Mouse (Mus musculus) ES-E14 (cell line): ENCODE results near the gene Safb2. TPM values are rescaled to one million over a fixed set of nuclear protein-coding genes. Genes with fewer than 3 reads are reported as not detected.

Source experiments
- DNase-seq: peaks from one replicate; pipeline ENCODE4 v3.0.0-alpha.2; 2013; ENCODE audit warnings: low read depth, low spot score
- H3K27ac ChIP-seq: 2 replicates; pipeline ENCODE4 v1.5.1; 2012; ENCODE audit warnings: low read depth, mild to moderate bottlenecking, low read length, moderate library complexity, mixed read lengths; ENCODE audit not compliant: poor library complexity, insufficient read depth, severe bottlenecking
- H3K36me3 ChIP-seq: 2 replicates; pipeline ENCODE4 v1.6.1; 2012; ENCODE audit warnings: mild to moderate bottlenecking, low read length, moderate library complexity, mixed read lengths; ENCODE audit not compliant: control insufficient read depth, poor library complexity, insufficient read depth, severe bottlenecking
- H3K4me1 ChIP-seq, 2 experiments: fragments of 150-350 bp in 1 of 2; sonication (generic) in 1 of 2; 2 replicates each; pipeline ENCODE4 v1.6.1; 2012; ENCODE audit warnings: low read length in 2 of 2, mild to moderate bottlenecking in 1 of 2, mixed read lengths in 1 of 2; ENCODE audit not compliant: control insufficient read depth in 2 of 2, insufficient read depth in 2 of 2, poor library complexity in 1 of 2
- H3K4me3 ChIP-seq, 2 experiments: fragments of 150-350 bp in 1 of 2; sonication (generic) in 1 of 2; 2 replicates each; pipeline ENCODE4 v1.5.1; 2012; ENCODE audit warnings: low read length in 2 of 2, low read depth in 1 of 2, mild to moderate bottlenecking in 1 of 2, mixed read lengths in 1 of 2; ENCODE audit not compliant: insufficient read depth in 1 of 2, poor library complexity in 1 of 2, severe bottlenecking in 1 of 2
- H3K9ac ChIP-seq: 2 replicates; pipeline ENCODE4 v1.6.1; 2012; ENCODE audit warnings: low read depth, mild to moderate bottlenecking, low read length, mixed read lengths; ENCODE audit not compliant: poor library complexity, insufficient read depth, severe bottlenecking
- H3K9me3 ChIP-seq: fragments of 150-350 bp; sonication (generic); 2 replicates; pipeline ENCODE4 v1.6.1; 2012; ENCODE audit warnings: low read depth, mild to moderate bottlenecking, low read length; ENCODE audit not compliant: control insufficient read depth, insufficient read depth
- CHD2 ChIP-seq: IDR thresholded peaks from 2 replicates; pipeline ENCODE4 v1.6.1; 2014; ENCODE audit warnings: mild to moderate bottlenecking, low read depth, low read length, inconsistent platforms
- HCFC1 ChIP-seq: IDR thresholded peaks from 2 replicates; pipeline ENCODE4 v1.6.1; 2012; ENCODE audit warnings: low read length, inconsistent platforms, borderline replicate concordance; ENCODE audit not compliant: insufficient read depth
- MAFK ChIP-seq: IDR thresholded peaks from 2 replicates; pipeline ENCODE4 v1.6.1; 2014; ENCODE audit warnings: mild to moderate bottlenecking, low read depth, low read length, inconsistent platforms; ENCODE audit not compliant: insufficient read depth
- ZC3H11A ChIP-seq: IDR thresholded peaks from 2 replicates; pipeline ENCODE4 v1.6.1; 2012; ENCODE audit warnings: low read depth, mild to moderate bottlenecking, inconsistent platforms, low read length, borderline replicate concordance
- ZNF384 ChIP-seq: IDR thresholded peaks from 2 replicates; pipeline ENCODE4 v1.6.1; 2012; ENCODE audit warnings: low read depth, low read length, inconsistent platforms
- in situ Hi-C, 2 experiments: fragments of 600-800 bp; cut with MboI; formaldehyde crosslinking; loops; one replicate each; pipeline ENCODE4 v1.15.1; 2025; ENCODE audit warnings: low sequenced_read_pairs in 2 of 2, inconsistent platforms in 1 of 2; ENCODE audit not compliant: unreplicated experiment in 2 of 2
- total RNA-seq: library from RNA; depleted of rRNA; stranded (reverse); fragments of 300-350 nt; gene quantifications from 2 replicates; pipeline ENCODE4 v1.2.3, GENCODE M21; 2012

Safb2 gene
- total RNA-seq, 1 experiment, result 113 TPM

- H3K4me3 ChIP-seq, result peak overlapping the region; percentile 67 to 95
These were observed 27.6 kb upstream of the Safb2 start for GRCm38 (mm10) chr17:56611861-56612564.

DNA sequence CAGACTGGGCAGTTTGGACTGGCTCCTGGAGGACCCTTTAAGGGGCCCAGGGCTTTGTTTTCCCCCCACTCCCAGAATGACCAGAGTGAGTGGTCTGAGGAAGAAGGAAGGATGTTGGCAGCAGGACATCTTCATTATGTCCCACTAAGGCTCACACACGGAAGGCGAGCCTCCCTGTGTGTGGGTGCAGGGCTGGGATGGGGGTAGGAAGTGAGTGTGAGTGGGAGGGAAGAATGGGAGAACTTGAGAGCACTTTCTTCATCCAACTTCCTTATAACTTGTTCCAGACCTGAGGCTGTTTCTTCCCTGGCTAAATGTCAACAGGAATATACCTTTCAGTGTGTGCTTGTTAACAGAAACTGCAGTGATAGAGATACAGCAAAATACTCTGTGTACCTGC is 26.9 kb upstream of the Safb2 start:
- in situ Hi-C loops, result no loop called here

More at GRCm38 (mm10) chr17:56611861-56612564, 27.6 kb upstream of the Safb2 start:
- peaks cover 7 to 22% of the 10 kb centered on the region in 2 experiments for H3K4me1 ChIP-seq
- peak; percentile 96 for DNase-seq
- peak overlapping the region; percentile 78 for H3K9ac ChIP-seq
- peak overlapping the region; percentile 65 for H3K27ac ChIP-seq
- no peaks in the 10 kb centered on the region for H3K9me3 ChIP-seq
- in situ Hi-C loops, result no loop called here
- H3K36me3 ChIP-seq, result peaks cover 40% of the 10 kb centered on the region
- TF ChIP-seq CHD2, result no peak
- TF ChIP-seq ZC3H11A, result no peak
- TF ChIP-seq ZNF384, result no peak
- TF ChIP-seq HCFC1, result no peak
- TF ChIP-seq MAFK, result no peak

DNA sequence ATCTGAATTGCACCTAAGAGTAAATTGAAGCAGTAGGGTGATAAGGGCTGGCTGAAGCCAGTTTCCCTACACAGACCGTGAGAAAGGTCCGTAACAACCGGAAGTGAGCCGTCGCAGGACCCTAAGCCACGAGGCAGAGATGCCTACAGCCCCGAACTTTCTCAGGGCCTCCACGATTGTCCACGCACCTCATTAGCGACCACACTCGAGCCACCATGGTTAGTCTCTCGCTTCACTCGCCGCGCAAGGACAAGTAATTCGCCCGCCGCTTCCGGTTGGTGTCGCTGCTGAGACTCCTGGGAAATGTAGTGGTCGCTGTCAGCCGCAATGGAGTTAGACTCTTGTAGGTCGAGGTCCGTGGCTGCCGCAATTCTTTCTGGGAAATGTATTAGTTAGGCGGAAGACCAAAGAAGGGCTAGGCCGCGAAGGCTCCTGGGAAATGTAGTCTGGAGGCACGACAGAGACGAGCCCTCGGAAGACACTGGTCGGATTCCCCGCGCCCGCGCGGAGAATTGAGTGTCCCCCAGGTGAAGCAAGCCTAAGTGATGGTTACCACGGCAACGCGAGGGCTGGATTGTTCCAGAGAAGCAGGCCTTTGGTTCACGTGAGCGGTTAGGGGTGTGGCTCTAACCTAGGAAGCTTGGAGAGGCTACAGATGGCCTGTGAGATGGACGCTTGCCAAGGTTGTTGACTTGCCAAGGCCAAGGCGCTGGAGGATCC is 25.2 kb upstream of the Safb2 start, which contains the start of gene 2410015M20Rik:
Gene 2410015M20Rik (minus strand): TSS at position 320 of the 720 bp plus-strand sequence.
- no peaks in the 10 kb centered on the region for H3K9me3 ChIP-seq
- TF ChIP-seq ZC3H11A (no peak), ZNF384 (no peak), CHD2 (no peak), MAFK (no peak), HCFC1 (peak; percentile 95)
- peak within 1 kb of the TSS; percentile 88 for H3K9ac ChIP-seq
- H3K4me3 ChIP-seq, result peak within 1 kb of the TSS; percentile 74 to 79
- in situ Hi-C loops, result no loop called here
- peak; percentile 98 for DNase-seq
- peaks cover 40% of the 10 kb centered on the region for H3K36me3 ChIP-seq
- H3K4me1 ChIP-seq, result peaks cover 7 to 13% of the 10 kb centered on the region in 2 experiments
- H3K27ac ChIP-seq, result peak within 1 kb of the TSS; percentile 62; the same call in 1 of the 2 replicates

More for the DNA sequence above, 26.9 kb upstream of the Safb2 start:
- H3K27ac ChIP-seq, result no peak overlapping the region
- peaks cover 7 to 20% of the 10 kb centered on the region in 2 experiments for H3K4me1 ChIP-seq
- TF ChIP-seq ZC3H11A (no peak), HCFC1 (no peak), MAFK (no peak), ZNF384 (no peak), CHD2 (no peak)
- H3K36me3 ChIP-seq, result peaks cover 40% of the 10 kb centered on the region
- H3K9me3 ChIP-seq, result no peaks in the 10 kb centered on the region
- H3K4me3 ChIP-seq, result peak overlapping the region in 1 of 2 experiments; percentile 95; a peak in 1 of 4 replicates
- peak overlapping the region; percentile 34; the same call in 1 of the 2 replicates for H3K9ac ChIP-seq
- DNase-seq, result no peak

GRCm38 (mm10) chr17:56608699-56609098 is 24.3 kb upstream of the Safb2 start:
- peak overlapping the region; percentile 74 to 79; a peak in 3 of 4 replicates for H3K4me3 ChIP-seq
- no peak for DNase-seq
- TF ChIP-seq CHD2 (no peak), ZC3H11A (no peak), HCFC1 (no peak), ZNF384 (no peak), MAFK (no peak)
- H3K27ac ChIP-seq, result no peak overlapping the region
- peak overlapping the region; percentile 88 for H3K9ac ChIP-seq
- H3K4me1 ChIP-seq, result peaks cover 7 to 10% of the 10 kb centered on the region in 2 experiments
- H3K9me3 ChIP-seq, result no peaks in the 10 kb centered on the region
- in situ Hi-C loops, result no loop called here
- H3K36me3 ChIP-seq, result peaks cover 40% of the 10 kb centered on the region
